Mouse (Mus musculus) MEL (cell line): ENCODE data around the gene Slc2a4. TPM values are rescaled to one million over a fixed set of nuclear protein-coding genes. Genes with fewer than 3 reads are reported as not detected.

ENCODE experiments used
- DNase-seq: peaks from one replicate; pipeline ENCODE4 v3.0.0; 2011; ENCODE audit warnings: low read depth, low spot score
- H3K27ac ChIP-seq: 2 replicates; pipeline ENCODE4 v1.5.1; 2012; ENCODE audit warnings: low read depth, mild to moderate bottlenecking, control low read depth, low read length, moderate library complexity; ENCODE audit not compliant: control insufficient read depth
- H3K27me3 ChIP-seq, 2 experiments: fragments of 150-350 bp in 1 of 2; sonication (generic) in 1 of 2; 2 replicates each; pipeline ENCODE4 v1.6.1; 2012; ENCODE audit warnings: low read length in 2 of 2, mild to moderate bottlenecking in 2 of 2, improper control_type of control experiment in 1 of 2, moderate library complexity in 1 of 2; ENCODE audit not compliant: insufficient read depth in 2 of 2, control insufficient read depth in 1 of 2
- H3K36me3 ChIP-seq, 2 experiments: 2 replicates each; pipeline ENCODE4 v1.6.1; 2012 to 2014; ENCODE audit warnings: low read length in 2 of 2, improper control_type of control experiment in 1 of 2, inconsistent platforms in 1 of 2, mild to moderate bottlenecking in 1 of 2; ENCODE audit not compliant: insufficient read depth in 2 of 2, control insufficient read depth in 1 of 2
- H3K4me1 ChIP-seq, 2 experiments: fragments of 150-350 bp in 1 of 2; sonication (generic) in 1 of 2; 2 replicates each; pipeline ENCODE4 v1.6.1; 2012; ENCODE audit warnings: low read length in 2 of 2, improper control_type of control experiment in 1 of 2, mild to moderate bottlenecking in 1 of 2; ENCODE audit not compliant: insufficient read depth in 2 of 2, control insufficient read depth in 1 of 2
- H3K4me3 ChIP-seq, 2 experiments: fragments of 150-350 bp in 1 of 2; sonication (generic) in 1 of 2; 2 replicates each; pipeline ENCODE4 v1.5.1; 2012; ENCODE audit warnings: low read depth in 2 of 2, low read length in 2 of 2, mild to moderate bottlenecking in 2 of 2, moderate library complexity in 2 of 2, control low read depth in 1 of 2, improper control_type of control experiment in 1 of 2; ENCODE audit not compliant: control insufficient read depth in 1 of 2, insufficient read depth in 1 of 2
- H3K79me2 ChIP-seq: 2 replicates; pipeline ENCODE4 v1.6.1; 2012; ENCODE audit warnings: mild to moderate bottlenecking, low read length, moderate library complexity; ENCODE audit not compliant: control insufficient read depth, poor library complexity, insufficient read depth
- H3K9ac ChIP-seq: 2 replicates; pipeline ENCODE4 v1.6.1; 2012; ENCODE audit warnings: low read depth, mild to moderate bottlenecking, control low read depth, low read length, moderate library complexity; ENCODE audit not compliant: control insufficient read depth, poor library complexity, severe bottlenecking
- H3K9me3 ChIP-seq: fragments of 150-350 bp; sonication (generic); replicated peaks from 2 replicates; pipeline ENCODE4 v1.6.1; 2012; ENCODE audit warnings: mild to moderate bottlenecking, low read length, improper control_type of control experiment, moderate library complexity; ENCODE audit not compliant: insufficient read depth
- BHLHE40 ChIP-seq: IDR thresholded peaks from 2 replicates; pipeline ENCODE4 v1.6.1; 2012; ENCODE audit warnings: low read depth, mild to moderate bottlenecking, inconsistent platforms, low read length, improper control_type of control experiment, borderline replicate concordance
- CHD2 ChIP-seq: IDR thresholded peaks from 2 replicates; pipeline ENCODE4 v1.6.1; 2011; ENCODE audit warnings: low read length, improper control_type of control experiment
- CTCF ChIP-seq, 3 experiments: IDR thresholded peaks in 2 of 3; conservative IDR thresholded peaks in 1 of 3; 2 replicates each; pipeline ENCODE4 v1.5.1; 2011 to 2012; ENCODE audit warnings: low read length in 3 of 3, low read depth in 2 of 3, mild to moderate bottlenecking in 2 of 3, improper control_type of control experiment in 1 of 3, inconsistent platforms in 1 of 3, mixed read lengths in 1 of 3, moderate library complexity in 1 of 3; ENCODE audit not compliant: control insufficient read depth in 1 of 3, insufficient read depth in 1 of 3, poor library complexity in 1 of 3, severe bottlenecking in 1 of 3
- E2F4 ChIP-seq: IDR thresholded peaks from 2 replicates; pipeline ENCODE4 v1.6.1; 2011; ENCODE audit warnings: low read depth, low read length, improper control_type of control experiment, borderline replicate concordance
- ELF1 ChIP-seq: IDR thresholded peaks from 2 replicates; pipeline ENCODE4 v1.6.1; 2014; ENCODE audit warnings: low read depth, mild to moderate bottlenecking, inconsistent platforms, low read length, improper control_type of control experiment, moderate library complexity
- EP300 ChIP-seq, 2 experiments: IDR thresholded peaks; 2 replicates each; pipeline ENCODE4 v1.6.1; 2011; ENCODE audit warnings: improper control_type of control experiment in 2 of 2, low read length in 2 of 2, low read depth in 1 of 2, mild to moderate bottlenecking in 1 of 2
- ETS1 ChIP-seq: IDR thresholded peaks from 2 replicates; pipeline ENCODE4 v1.6.1; 2012; ENCODE audit warnings: low read depth, mild to moderate bottlenecking, inconsistent platforms, low read length, improper control_type of control experiment, moderate library complexity
- GABPA ChIP-seq: IDR thresholded peaks from 2 replicates; pipeline ENCODE4 v1.6.1; 2012; ENCODE audit warnings: low read depth, mild to moderate bottlenecking, inconsistent platforms, low read length, improper control_type of control experiment, moderate library complexity
- HCFC1 ChIP-seq: IDR thresholded peaks from 2 replicates; pipeline ENCODE4 v1.6.1; 2012; ENCODE audit warnings: low read depth, mild to moderate bottlenecking, inconsistent platforms, low read length, improper control_type of control experiment, moderate library complexity
- JUND ChIP-seq: IDR thresholded peaks from 2 replicates; pipeline ENCODE4 v1.6.1; 2011; ENCODE audit warnings: low read depth, mild to moderate bottlenecking, improper control_type of control experiment, low read length
- KAT2A ChIP-seq: conservative IDR thresholded peaks from 2 replicates; pipeline ENCODE4 v1.6.1; 2012; ENCODE audit warnings: low read depth, low read length, improper control_type of control experiment, inconsistent platforms
- MAFK ChIP-seq: IDR thresholded peaks from 2 replicates; pipeline ENCODE4 v1.6.1; 2011; ENCODE audit warnings: low read depth, mild to moderate bottlenecking, low read length, improper control_type of control experiment, borderline replicate concordance
- MYC ChIP-seq: IDR thresholded peaks from 2 replicates; pipeline ENCODE4 v1.6.1; 2011; ENCODE audit warnings: low read depth, mild to moderate bottlenecking, low read length, improper control_type of control experiment, moderate library complexity
- NELFE ChIP-seq: IDR thresholded peaks from 2 replicates; pipeline ENCODE4 v1.6.1; 2011; ENCODE audit warnings: low read depth, low read length, improper control_type of control experiment
- NRF1 ChIP-seq: IDR thresholded peaks from 2 replicates; pipeline ENCODE4 v1.6.1; 2014; ENCODE audit warnings: low read depth, mild to moderate bottlenecking, inconsistent platforms, low read length, improper control_type of control experiment, moderate library complexity; ENCODE audit not compliant: poor library complexity, insufficient read depth, severe bottlenecking
- POLR2A ChIP-seq, 2 experiments: IDR thresholded peaks; 2 replicates each; pipeline ENCODE4 v1.6.1; 2011 to 2012; ENCODE audit warnings: low read length in 2 of 2, mild to moderate bottlenecking in 2 of 2, control low read depth in 1 of 2, improper control_type of control experiment in 1 of 2, low read depth in 1 of 2, moderate library complexity in 1 of 2; ENCODE audit not compliant: control insufficient read depth in 1 of 2, insufficient read depth in 1 of 2, poor library complexity in 1 of 2
- POLR2AphosphoS2 ChIP-seq: IDR thresholded peaks from 2 replicates; pipeline ENCODE4 v1.6.1; 2011; ENCODE audit warnings: low read length, improper control_type of control experiment
- POLR2AphosphoS5 ChIP-seq: IDR thresholded peaks from 2 replicates; pipeline ENCODE4 v1.6.1; 2012; ENCODE audit warnings: low read depth, borderline replicate concordance, mild to moderate bottlenecking, inconsistent platforms, low read length, moderate library complexity, mixed read lengths
- RAD21 ChIP-seq: IDR thresholded peaks from 2 replicates; pipeline ENCODE4 v1.6.1; 2011; ENCODE audit warnings: mild to moderate bottlenecking, low read depth, low read length, improper control_type of control experiment
- RCOR1 ChIP-seq: IDR thresholded peaks from 2 replicates; pipeline ENCODE4 v1.6.1; 2012; ENCODE audit warnings: low read depth, mild to moderate bottlenecking, inconsistent platforms, low read length, improper control_type of control experiment
- SIN3A ChIP-seq: IDR thresholded peaks from 2 replicates; pipeline ENCODE4 v1.6.1; 2012; ENCODE audit warnings: low read length, improper control_type of control experiment, inconsistent platforms
- SMC3 ChIP-seq: IDR thresholded peaks from 2 replicates; pipeline ENCODE4 v1.6.1; 2011; ENCODE audit warnings: low read depth, low read length, improper control_type of control experiment
- TAL1 ChIP-seq: IDR thresholded peaks from 2 replicates; pipeline ENCODE4 v1.6.1; 2012; ENCODE audit warnings: mild to moderate bottlenecking, inconsistent platforms, low read length, moderate library complexity, mixed read lengths
- TBP ChIP-seq: IDR thresholded peaks from 2 replicates; pipeline ENCODE4 v1.8.0; 2011; ENCODE audit warnings: low read depth, low read length, improper control_type of control experiment
- TCF12 ChIP-seq: IDR thresholded peaks from 2 replicates; pipeline ENCODE4 v1.6.1; 2014; ENCODE audit warnings: low read depth, mild to moderate bottlenecking, inconsistent platforms, low read length, improper control_type of control experiment, moderate library complexity
- UBTF ChIP-seq: IDR thresholded peaks from 2 replicates; pipeline ENCODE4 v1.6.1; 2012; ENCODE audit warnings: low read depth, mild to moderate bottlenecking, inconsistent platforms, low read length, improper control_type of control experiment, moderate library complexity, borderline replicate concordance; ENCODE audit not compliant: insufficient read depth
- USF1 ChIP-seq: IDR thresholded peaks from 2 replicates; pipeline ENCODE4 v1.6.1; 2014; ENCODE audit warnings: low read depth, mild to moderate bottlenecking, inconsistent platforms, low read length, improper control_type of control experiment, moderate library complexity
- USF2 ChIP-seq, 2 experiments: IDR thresholded peaks; 2 replicates each; pipeline ENCODE4 v1.6.1; 2011 to 2012; ENCODE audit warnings: improper control_type of control experiment in 2 of 2, low read length in 2 of 2, borderline replicate concordance in 1 of 2, inconsistent platforms in 1 of 2, low read depth in 1 of 2, mild to moderate bottlenecking in 1 of 2; ENCODE audit not compliant: insufficient read depth in 1 of 2
- ZMIZ1 ChIP-seq: IDR thresholded peaks from 2 replicates; pipeline ENCODE4 v1.6.1; 2012; ENCODE audit warnings: low read depth, mild to moderate bottlenecking, inconsistent platforms, low read length, improper control_type of control experiment, moderate library complexity
- ZNF384 ChIP-seq: IDR thresholded peaks from 2 replicates; pipeline ENCODE4 v1.6.1; 2012; ENCODE audit warnings: low read depth, mild to moderate bottlenecking, inconsistent platforms, low read length, improper control_type of control experiment
- polyA plus RNA-seq, 2 experiments: library from polyadenylated mRNA; stranded (reverse) in 1 of 2; unstranded in 1 of 2; fragments of >175 nt in 1 of 2; fragments of >200 nt in 1 of 2; gene quantifications; 2 replicates each; pipeline versions ENCODE4 v1.2.1 to v1.2.4; 2012; ENCODE audit warnings: low replicate concordance in 2 of 2, low read depth in 1 of 2; ENCODE audit not compliant: insufficient read length in 2 of 2, insufficient read depth in 1 of 2, missing spikeins in 1 of 2
- total RNA-seq: library from RNA; depleted of rRNA; stranded (reverse); fragments of 300-350 nt; gene quantifications from 2 replicates; pipeline ENCODE4 v1.2.3, GENCODE M21; 2012

The Slc2a4 gene
- total and polyA plus RNA-seq, 3 experiments, result 0.12 to 0.19 TPM; not detected in 1

DNA sequence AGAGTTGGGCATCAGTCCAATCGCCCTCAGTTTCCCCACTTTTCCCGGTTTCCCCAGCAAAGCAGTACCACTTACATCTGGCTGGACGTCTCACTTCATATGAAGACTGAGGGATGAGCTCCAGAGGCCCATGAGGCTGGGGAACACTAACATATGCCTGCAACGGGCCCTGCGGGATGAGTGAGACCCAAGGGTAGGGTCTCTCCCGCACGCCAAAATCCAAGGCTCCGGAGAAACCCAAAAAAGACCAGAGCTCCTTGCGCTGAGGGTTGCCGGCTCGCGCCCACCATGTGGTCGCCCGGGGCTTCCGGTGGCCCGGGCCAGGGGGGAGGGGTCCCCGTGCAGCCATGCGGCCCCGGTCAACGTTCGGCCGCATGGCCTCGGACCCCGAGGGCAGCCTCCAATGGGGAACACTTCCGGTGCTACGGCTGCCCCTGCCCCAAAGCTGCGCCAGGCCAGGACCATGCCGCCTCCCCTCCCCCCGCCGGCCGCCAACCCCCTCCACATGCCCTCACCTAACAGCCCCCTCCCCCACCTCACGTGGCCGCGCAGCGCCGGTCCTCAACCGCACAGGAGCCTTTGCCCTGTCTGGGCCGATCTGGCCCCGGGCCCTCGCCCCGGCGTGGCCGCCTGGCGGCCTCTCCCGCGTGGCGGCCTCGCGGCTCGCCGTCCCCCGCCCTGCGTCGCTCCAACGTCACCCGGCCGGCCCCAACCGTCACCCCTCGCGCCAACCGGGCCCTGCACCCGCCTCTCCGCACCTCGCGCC lies 27.5 kb downstream of the Slc2a4 start (continued):
- TF ChIP-seq E2F4, result no peak
- TF ChIP-seq NRF1, result no peak
- no peak for TF ChIP-seq ELF1
- TF ChIP-seq JUND, result no peak
- no peak for TF ChIP-seq TCF12
- peak; percentile 48; the same call in 1 of the 2 replicates for TF ChIP-seq CHD2
- TF ChIP-seq NELFE, result no peak
- no peak; the same call in 1 of the 2 replicates for TF ChIP-seq ETS1

DNA sequence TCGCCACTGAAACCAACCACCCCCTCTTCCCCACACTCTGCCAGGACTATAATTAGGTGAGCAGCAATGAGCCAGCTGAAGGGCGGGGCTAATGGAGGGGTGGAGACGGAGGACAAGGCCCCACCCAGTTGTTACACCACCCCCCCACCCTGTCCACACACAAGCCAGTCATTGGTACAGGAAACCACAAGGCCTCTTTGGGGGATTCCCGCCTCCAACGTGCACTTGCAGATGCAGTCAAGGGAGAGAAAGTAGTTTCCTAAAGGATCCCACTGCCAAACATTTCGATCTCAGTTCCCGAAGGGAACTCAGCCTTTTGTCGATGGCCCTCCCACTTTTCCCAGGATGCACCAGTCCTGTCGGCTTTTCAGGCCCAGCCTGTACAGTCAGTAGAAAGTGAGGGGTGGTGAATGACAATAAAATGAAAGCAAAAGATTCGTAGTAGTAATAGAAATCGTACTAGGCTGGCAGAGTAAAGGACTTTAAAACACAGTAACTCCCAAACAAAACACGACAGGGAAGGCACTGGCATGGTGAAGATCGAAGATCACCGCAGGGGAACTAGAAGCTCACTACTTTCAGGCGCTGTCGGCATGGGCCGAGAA lies 28.2 kb downstream of the Slc2a4 start:
- peak; percentile 96 for DNase-seq
- H3K27ac ChIP-seq, result peak overlapping the region; percentile 80
- peaks cover 22 to 61% of the 10 kb centered on the region in 2 experiments for H3K36me3 ChIP-seq
- peak overlapping the region; percentile 73 to 96 for H3K4me3 ChIP-seq
- H3K9ac ChIP-seq, result peak overlapping the region; percentile 83
- H3K4me1 ChIP-seq, result peaks cover 13 to 48% of the 10 kb centered on the region in 2 experiments
- H3K27me3 ChIP-seq, result no peaks in the 10 kb centered on the region
- peaks cover 52% of the 10 kb centered on the region for H3K79me2 ChIP-seq
- no peaks in the 10 kb centered on the region for H3K9me3 ChIP-seq
- peak; percentile 88; the same call in 1 of the 2 replicates for TF ChIP-seq TBP
- no peak for TF ChIP-seq RAD21
- no peak for TF ChIP-seq GABPA
- peak; percentile 87 for TF ChIP-seq E2F4
- no peak; the same call in 1 of the 2 replicates for TF ChIP-seq POLR2AphosphoS5
- peak in 1 of 2 experiments; percentile 75; a peak in 2 of 4 replicates for TF ChIP-seq EP300 (IDR thresholded peaks at IDR 0.05; ENCODE audit: low read depth in 1 of 2, low read length in 2 of 2)
- TF ChIP-seq NRF1, result peak; percentile 11; the same call in 1 of the 2 replicates
- peak; percentile 15; the same call in 1 of the 2 replicates for TF ChIP-seq SMC3
- peak; percentile 74 for TF ChIP-seq NELFE
- no peak for TF ChIP-seq CTCF (IDR thresholded peaks at IDR 0.05 in 2 of 3, conservative IDR thresholded peaks at IDR 0.05 in 1 of 3; ENCODE audit: control insufficient read depth in 1 of 3, insufficient read depth in 1 of 3, low read depth in 2 of 3, low read length in 3 of 3, poor library complexity in 1 of 3, severe bottlenecking in 1 of 3)
- TF ChIP-seq USF1, result peak; percentile 31; the same call in 1 of the 2 replicates
- TF ChIP-seq POLR2AphosphoS2, result peak; percentile 77
- peak; percentile 54 for TF ChIP-seq TCF12
- TF ChIP-seq BHLHE40, result no peak
- peak; percentile 67; the same call in 1 of the 2 replicates for TF ChIP-seq MYC
- TF ChIP-seq HCFC1, result peak; percentile 68
- TF ChIP-seq SIN3A, result peak; percentile 82
- no peak for TF ChIP-seq USF2 (IDR thresholded peaks at IDR 0.05; ENCODE audit: borderline replicate concordance in 1 of 2, insufficient read depth in 1 of 2, low read depth in 1 of 2, low read length in 2 of 2)
- TF ChIP-seq ZMIZ1, result peak; percentile 95
- peak; percentile 55 to 93; a peak in 3 of 4 replicates for TF ChIP-seq POLR2A (IDR thresholded peaks at IDR 0.05; ENCODE audit: control insufficient read depth in 1 of 2, insufficient read depth in 1 of 2, low read depth in 1 of 2, low read length in 2 of 2, poor library complexity in 1 of 2)
- no peak; the same call in 1 of the 2 replicates for TF ChIP-seq CHD2
- peak; percentile 7; the same call in 1 of the 2 replicates for TF ChIP-seq MAFK
- no peak for TF ChIP-seq TAL1
- TF ChIP-seq ZNF384, result no peak; the same call in 1 of the 2 replicates
- no peak for TF ChIP-seq UBTF
- no peak for TF ChIP-seq RCOR1
- no peak; the same call in 1 of the 2 replicates for TF ChIP-seq KAT2A
- TF ChIP-seq ETS1, result no peak; the same call in 1 of the 2 replicates
- peak; percentile 43; the same call in 1 of the 2 replicates for TF ChIP-seq ELF1
